Mouse (Mus musculus): Measurements from ENCODE around the gene Sox12.

DNA sequence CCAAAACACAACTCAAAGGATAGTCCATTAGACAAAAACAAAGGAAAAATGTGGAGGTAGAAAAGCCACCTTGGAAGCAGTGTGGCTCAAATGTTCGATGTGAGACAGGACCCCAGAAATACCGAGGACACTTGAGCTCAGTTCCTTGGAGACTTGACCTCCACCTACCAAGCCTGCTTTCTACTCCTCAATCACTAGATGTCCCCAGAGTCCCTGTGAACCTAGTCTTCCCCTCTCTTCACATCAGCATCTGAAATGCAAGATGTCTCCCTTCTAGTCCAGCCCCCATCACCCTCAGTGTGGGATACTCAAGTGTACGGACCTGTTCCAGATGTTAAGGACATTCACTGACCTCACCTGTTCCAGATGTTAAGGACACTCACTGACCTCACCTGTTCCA is 5.1 kb downstream of the Sox12 start:
- TF ChIP-seq CTCF (IDR thresholded peaks at IDR 0.05; ENCODE audit: insufficient read depth, low read depth, low read length) (no peak), POLR2A (IDR thresholded peaks at IDR 0.05; ENCODE audit: insufficient read depth, low read depth, low read length) (no peak)
